Mouse (Mus musculus) G1E (cell line): Measurements from ENCODE around the gene Fmo5.

Experiments used
- CTCF ChIP-seq: IDR thresholded peaks from 2 replicates; pipeline ENCODE4 v1.5.1; 2012; ENCODE audit warnings: low read depth, low read length, inconsistent platforms, mixed read lengths
- GATA1 ChIP-seq: IDR thresholded peaks from 2 replicates; pipeline ENCODE4 v1.6.1; 2012; ENCODE audit warnings: borderline replicate concordance, low read length, inconsistent platforms, mixed read lengths
- POLR2AphosphoS5 ChIP-seq: IDR thresholded peaks from 2 replicates; pipeline ENCODE4 v1.6.1; 2012; ENCODE audit warnings: low read depth, low read length, inconsistent platforms; ENCODE audit not compliant: insufficient replicate concordance

DNA sequence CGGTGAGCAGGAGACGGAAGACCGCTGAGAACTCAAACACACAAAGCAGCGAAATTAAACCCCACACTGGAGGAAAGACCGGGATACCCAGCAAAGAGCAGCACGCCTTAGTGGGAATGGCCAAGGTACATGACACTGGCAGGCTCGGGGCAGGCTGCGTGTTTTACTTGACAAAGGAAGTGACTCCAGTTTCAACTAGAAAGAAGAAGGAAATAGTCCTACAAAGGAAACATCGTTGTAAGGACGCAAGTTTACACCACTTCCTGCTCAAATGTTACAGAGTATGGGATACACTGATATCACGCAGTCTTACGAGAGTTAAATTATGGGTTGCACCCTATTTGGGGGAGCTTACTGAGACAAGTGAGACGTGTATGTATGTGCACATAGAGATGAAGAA, 34.5 kb upstream of the Fmo5 start:
- TF ChIP-seq GATA1: no peak
- TF ChIP-seq CTCF: no peak
- TF ChIP-seq POLR2AphosphoS5: no peak
